Mouse (Mus musculus) gastrocnemius, postnatal 25 days (tissue): ENCODE results near the gene Cnnm2. TPM values are rescaled to one million over a fixed set of nuclear protein-coding genes. Genes with fewer than 3 reads are reported as not detected.

Experiments
- DNase-seq: peaks from one replicate; pipeline ENCODE4 v3.0.0; 2022
- total RNA-seq, 2 experiments: library from RNA; stranded (reverse); gene quantifications; 1 replicate in 1 of 2; 2 replicates in 1 of 2; pipeline ENCODE4 v1.2.3; 2021

The Cnnm2 gene
- total RNA-seq, 2 experiments from 2014 or later, result 3.2 to 3.4 TPM

GRCm38 (mm10) chr19:46848381-46849268, 87.2 kb downstream of the Cnnm2 start:
- DNase-seq, result no peak

- no peak for DNase-seq
Observed at GRCm38 (mm10) chr19:46849443-46849997, 88.1 kb downstream of the Cnnm2 start.

GRCm38 (mm10) chr19:46856232-46856631, 94.8 kb downstream of the Cnnm2 start:
- no peak for DNase-seq

DNA sequence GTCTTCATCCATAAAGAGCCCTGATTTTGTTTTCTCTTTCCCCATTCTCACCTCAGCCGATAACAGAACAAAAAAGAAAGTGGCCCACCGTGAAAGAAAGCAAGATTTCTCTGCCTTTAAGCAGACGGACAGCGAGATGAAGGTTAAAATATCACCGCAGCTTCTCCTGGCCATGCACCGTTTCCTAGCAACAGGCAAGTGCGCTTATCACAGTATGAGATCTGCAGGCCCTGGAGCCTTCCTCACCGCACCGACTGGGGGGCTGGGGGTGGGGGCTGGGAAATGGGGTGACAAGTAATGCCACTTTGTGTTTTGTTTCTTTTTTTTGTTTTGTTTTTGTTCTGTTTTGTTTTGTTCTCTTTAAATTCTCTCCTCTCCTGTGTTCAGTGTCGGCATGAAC, 95.4 kb downstream of the Cnnm2 start:
- DNase-seq, result no peak

- DNase-seq, result no peak
Observed at GRCm38 (mm10) chr19:46857277-46857989, 96.0 kb downstream of the Cnnm2 start.

- no peak for DNase-seq
Observed at GRCm38 (mm10) chr19:46858200-46858599, 96.8 kb downstream of the Cnnm2 start.

DNA sequence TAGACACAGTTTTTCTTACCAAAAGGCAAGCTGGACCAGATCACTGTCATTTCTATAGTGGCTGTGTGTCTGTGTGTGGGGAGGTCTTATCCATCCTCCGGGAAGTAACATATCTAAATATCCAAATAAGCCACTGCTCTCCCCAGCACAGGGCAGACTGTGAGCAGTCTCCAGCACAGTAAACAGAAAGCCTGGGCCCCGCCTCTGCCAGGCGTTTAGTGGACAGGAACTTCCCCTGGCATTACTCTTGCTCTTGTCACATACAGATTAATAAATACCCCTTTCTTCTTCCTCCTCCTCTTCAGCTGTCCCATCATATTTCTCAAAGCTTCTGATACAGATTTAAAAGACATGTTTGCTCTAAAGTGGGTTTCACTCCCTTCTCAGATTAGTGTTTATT, 101.2 kb downstream of the Cnnm2 start:
- DNase-seq, result no peak

GRCm38 (mm10) chr19:46863236-46863927, 102.0 kb downstream of the Cnnm2 start:
- DNase-seq, result no peak

GRCm38 (mm10) chr19:46864079-46864478, 102.7 kb downstream of the Cnnm2 start:
- DNase-seq, result no peak

GRCm38 (mm10) chr19:46864731-46865331, 103.4 kb downstream of the Cnnm2 start:
- no peak for DNase-seq

- DNase-seq, result no peak
Observed at GRCm38 (mm10) chr19:46865381-46865780, 104.0 kb downstream of the Cnnm2 start.

- no peak for DNase-seq
Observed at GRCm38 (mm10) chr19:46869049-46869448, 107.7 kb downstream of the Cnnm2 start.

GRCm38 (mm10) chr19:46869526-46869925, 108.1 kb downstream of the Cnnm2 start:
- DNase-seq, result peak; percentile 46

DNA sequence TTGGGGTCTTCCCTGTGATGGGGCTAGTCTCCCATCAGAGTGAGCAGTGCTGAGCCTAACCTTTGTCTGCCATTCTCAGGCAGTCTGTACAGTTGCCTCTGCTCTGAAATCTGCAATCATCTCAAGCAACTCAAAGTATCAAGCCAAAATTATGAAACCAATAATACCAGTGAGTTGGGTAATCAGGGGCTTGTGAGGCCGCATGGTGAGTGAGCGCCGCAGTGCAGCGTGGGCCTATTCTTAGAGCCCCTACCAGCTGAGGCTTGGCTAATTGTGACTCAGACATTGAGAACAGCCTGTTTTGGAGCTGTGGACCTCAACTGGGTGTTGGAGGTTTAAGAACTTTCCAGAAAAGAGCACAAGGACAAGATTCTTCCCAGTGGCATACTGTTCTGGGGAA, 109.7 kb downstream of the Cnnm2 start:
- DNase-seq, result no peak

DNA sequence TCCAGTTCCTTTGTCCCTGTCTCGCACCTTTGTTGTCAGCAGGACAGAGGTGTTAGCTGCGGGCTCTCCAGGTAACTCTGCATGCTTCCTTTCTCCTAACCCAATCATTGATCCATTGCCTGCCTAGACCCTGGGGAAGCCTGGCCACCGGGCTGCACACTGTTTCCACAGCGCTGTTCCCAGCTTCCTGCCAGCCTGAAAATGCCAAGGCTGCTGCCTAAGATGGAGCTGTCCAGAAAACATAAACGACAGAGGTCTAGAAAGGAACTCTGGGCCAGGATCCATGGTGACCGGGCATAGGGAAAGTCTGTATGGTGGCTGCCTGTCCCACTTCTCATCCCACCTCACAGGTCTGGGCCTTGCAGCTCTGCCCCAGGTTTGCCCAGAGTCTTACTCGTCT, 110.3 kb downstream of the Cnnm2 start:
- DNase-seq, result no peak

- no peak for DNase-seq
Observed at GRCm38 (mm10) chr19:46873924-46874323, 112.5 kb downstream of the Cnnm2 start.

DNA sequence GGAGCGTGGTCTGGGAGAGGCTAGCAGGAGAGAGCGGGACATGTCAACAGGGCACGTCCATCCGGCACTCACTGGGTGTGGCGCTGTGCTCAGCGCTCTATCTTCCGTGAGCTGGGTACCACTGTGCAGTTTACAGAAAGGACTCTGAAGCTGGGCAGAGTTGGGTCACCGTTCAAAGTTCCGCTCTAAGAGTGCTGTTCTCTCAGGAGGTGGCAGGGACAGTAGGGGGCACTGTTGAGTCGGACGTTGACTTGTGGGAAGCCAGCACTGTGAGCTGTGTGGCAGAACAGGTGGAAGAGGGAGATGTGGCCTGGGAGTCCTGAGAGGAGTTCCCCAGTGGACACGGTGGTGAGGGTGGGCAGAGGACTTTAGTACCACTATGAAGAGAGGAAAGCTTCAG, 114.4 kb downstream of the Cnnm2 start:
- peak; percentile 57 for DNase-seq

DNA sequence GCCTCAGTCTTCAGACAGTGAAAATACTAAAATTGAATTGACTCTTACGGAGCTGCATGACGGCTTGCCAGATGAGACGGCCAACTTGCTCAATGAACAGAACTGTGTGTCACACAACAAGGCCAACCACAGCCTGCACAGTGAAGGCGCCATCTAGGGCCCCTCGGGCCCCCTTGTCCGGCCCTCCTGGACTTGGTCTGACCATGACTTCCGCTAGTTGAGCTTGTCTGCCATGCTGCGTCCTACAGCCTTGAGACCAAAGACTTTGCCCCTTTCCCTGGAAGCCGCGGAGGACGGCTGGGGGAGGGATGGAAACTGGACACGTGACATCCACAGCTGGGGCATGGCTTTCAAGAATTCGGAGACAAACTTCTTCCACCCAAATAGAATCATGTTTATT, 116.5 kb downstream of the Cnnm2 start:
- peak; percentile 33 for DNase-seq

DNA sequence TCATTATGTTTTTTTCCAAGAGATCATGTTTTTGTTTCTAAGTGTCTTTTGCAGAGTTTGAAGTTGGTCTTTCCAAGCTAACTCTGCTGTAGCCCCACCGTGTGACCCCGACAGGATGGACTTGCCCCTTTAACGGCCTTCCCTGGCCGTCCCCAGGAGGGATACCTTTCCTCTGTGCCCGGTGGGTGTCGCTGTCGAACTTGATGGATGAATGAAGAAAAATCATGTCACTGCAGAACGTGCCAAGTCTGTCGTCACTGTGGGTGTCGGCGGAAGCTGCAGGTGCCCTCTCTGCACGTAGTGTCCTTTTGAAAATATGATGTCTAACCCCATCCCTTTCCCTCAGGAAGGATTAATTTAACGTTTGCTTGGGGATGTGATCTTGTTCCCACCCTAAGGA, 117.0 kb downstream of the Cnnm2 start:
- DNase-seq, result peak; percentile 47

- DNase-seq, result no peak
Observed at GRCm38 (mm10) chr19:46879876-46880275, 118.5 kb downstream of the Cnnm2 start.

DNA sequence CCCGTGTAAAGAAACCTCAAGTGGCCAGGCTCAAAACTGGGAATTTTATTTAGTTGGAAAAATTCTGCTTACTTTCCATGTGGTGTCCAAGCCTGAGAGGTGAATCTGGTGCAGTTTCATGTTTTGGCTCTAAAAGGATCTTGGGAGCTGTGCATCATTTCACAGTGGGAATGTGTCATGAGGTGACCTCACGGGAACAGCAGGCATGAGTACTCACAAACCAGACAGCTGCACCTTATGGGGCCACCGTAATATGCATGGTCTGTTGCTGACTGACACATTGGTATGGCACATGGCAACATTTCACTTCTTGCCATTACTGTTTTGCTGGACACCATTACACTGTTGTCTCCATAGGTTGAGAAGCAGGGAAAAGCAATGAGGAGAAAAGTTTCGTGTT, 124.0 kb downstream of the Cnnm2 start:
- DNase-seq, result no peak

DNA sequence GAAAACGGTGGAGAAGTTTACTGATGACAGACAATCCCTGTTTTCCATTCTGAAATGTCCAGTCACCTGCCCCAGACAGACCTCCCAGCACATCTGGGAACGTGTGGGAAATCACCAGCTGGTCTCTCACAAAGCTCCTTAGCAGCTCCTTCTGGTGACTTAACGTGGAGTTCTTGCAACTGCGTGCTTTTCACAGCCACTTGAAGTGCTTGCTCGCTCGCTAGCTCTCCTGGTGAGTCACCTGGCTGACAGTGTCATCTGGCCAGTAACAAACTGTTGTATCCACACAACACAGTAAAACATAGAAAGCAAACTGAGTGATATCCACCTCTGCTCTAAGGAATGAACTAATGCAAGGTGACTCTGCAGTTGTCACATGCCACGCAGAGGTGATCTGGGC, 125.4 kb downstream of the Cnnm2 start:
- no peak for DNase-seq
